7 mouse cellular contexts compared by ENCODE assay signal in the genomic region with DNA sequence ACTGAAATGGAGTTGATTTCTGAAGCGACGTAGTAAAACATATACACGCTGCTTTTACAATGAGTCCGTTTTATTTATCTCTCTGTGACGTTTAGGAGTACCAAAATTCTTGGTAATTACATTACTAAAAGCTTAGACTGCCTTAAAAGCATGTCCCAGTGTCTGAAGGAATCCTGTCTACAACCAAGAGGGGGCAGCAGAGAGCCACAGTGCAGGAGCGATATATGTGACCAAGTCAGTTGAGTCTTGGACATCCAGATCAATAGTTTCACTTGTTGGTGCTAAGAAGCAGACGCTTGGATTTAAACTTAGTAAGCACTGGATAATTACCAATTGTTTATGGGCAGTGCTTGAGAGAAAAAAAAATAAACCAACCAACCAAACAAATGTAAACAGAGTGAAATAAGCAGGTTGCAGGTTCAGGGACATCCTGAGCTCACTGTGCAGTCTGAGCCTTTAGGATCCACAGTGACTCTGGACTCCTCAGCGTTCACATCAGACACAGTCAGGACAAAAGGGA. TPM values are rescaled to one million over a fixed set of nuclear protein-coding genes. Genes with fewer than 3 reads are reported as not detected.
A peak's percentile ranks its signal among the peaks of the same experiment; 100 is the strongest.
DNase-seq lines count a peak whose midpoint lies in the region; ATAC-seq lines count a peak whose summit lies in the region.

No protein-coding gene starts in this region.

- DNase-seq in 3T3-L1 (ENCODE audit: low read depth, low spot score), result peak; percentile 50
- DNase-seq in B cell, adult 2 months, result peak; percentile 86 to 88
- DNase-seq in brain, adult 2 months (ENCODE audit: low read depth, low spot score), result peak; percentile 69
- peak; percentile 72 to 77 for DNase-seq in kidney, postnatal 4 days
- DNase-seq in lung, postnatal 14 days, result peak; percentile 76
- peak; percentile 35 for DNase-seq in spleen, adult 12 weeks (ENCODE audit: low spot score)

- ATAC-seq in erythroid progenitor cell, adult 5-6 weeks (replicated peaks; ENCODE audit: low FRiP score, poor library complexity, severe bottlenecking), result peak; percentile 68

RNA-seq across cellular contexts. Expression of gene Serinc1, which starts 38.9 kb away (rescaled TPM):
- total RNA-seq in erythroid progenitor cell, adult 5-6 weeks (2015; ENCODE audit: low replicate concordance), result 99.1 and 109 TPM in 2 replicates
- 115 and 138 TPM in 2 replicates for total RNA-seq in erythroid progenitor cell, adult 5-6 weeks (2017; ENCODE audit: low replicate concordance)

Comparison
In these comparisons a context has a peak if more than half of its experiments do, and no peak if none do; other contexts are left out.
1. Peak in every context shown above with its lines: DNase-seq and ATAC-seq.
2. DNase-seq: peak in every context shown above with its lines; median percentile 87 in B cell, adult 2 months; 76 in lung, postnatal 14 days; 74 in kidney, postnatal 4 days; 69 in brain, adult 2 months; 50 in 3T3-L1; 35 in spleen, adult 12 weeks.